In genomic region chr4:126803268-126803873, GRCm38 (mm10) we compare ENCODE assay signal across 8 mouse cellular contexts. TPM values are rescaled to one million over a fixed set of nuclear protein-coding genes. Genes with fewer than 3 reads are reported as not detected.
DNase-seq lines count a peak whose midpoint lies in the region; ATAC-seq and TF ChIP-seq lines count a peak whose summit lies in the region.

No protein-coding gene starts in this region.

- no peak overlapping the region for H3K4me2 ChIP-seq in hindbrain, embryonic 16.5 days (ENCODE audit: low read length)
- no peak overlapping the region for H3K4me2 ChIP-seq in hindbrain, embryonic 11.5 days (replicated peaks; ENCODE audit: low read depth, low read length)

- no peak for TF ChIP-seq CTCF in thymus, adult 2 months (IDR thresholded peaks at IDR 0.05; ENCODE audit: borderline replicate concordance, control insufficient read depth, extremely low read depth, insufficient read depth, low read length, poor library complexity)

- H3K9ac ChIP-seq in hindbrain, embryonic 16.5 days (ENCODE audit: low read depth, low read length) = peak overlapping the region; percentile 38; the same call in 1 of the 2 replicates
- no peak overlapping the region for H3K9ac ChIP-seq in hindbrain, embryonic 11.5 days (ENCODE audit: low read depth, low read length)

- 33% methylated on average over 8 of the region's 8 CpGs for WGBS in hindbrain, embryonic 16.5 days
- 49% methylated on average over 8 of the region's 8 CpGs for WGBS in hindbrain, embryonic 11.5 days
- 92% methylated on average over 8 of the region's 8 CpGs for WGBS in thymus, adult 2 months

- intact Hi-C loops in heart, postnatal 36 days (cut with DNase I) = no loop called here

- H3K27me3 ChIP-seq in hindbrain, embryonic 16.5 days (replicated peaks; ENCODE audit: control insufficient read depth, insufficient read depth, low read length) = no peaks in the 10 kb centered on the region
- H3K27me3 ChIP-seq in hindbrain, embryonic 11.5 days (ENCODE audit: control insufficient read depth, insufficient read depth, low read length) = no peaks in the 10 kb centered on the region
- H3K27me3 ChIP-seq in erythroblast, embryonic 14.5 days (ENCODE audit: control insufficient read depth) = no peaks in the 10 kb centered on the region
- H3K27me3 ChIP-seq in thymus, adult 2 months (ENCODE audit: control insufficient read depth, insufficient read depth, low read length) = no peaks in the 10 kb centered on the region

- H3K36me3 ChIP-seq in hindbrain, embryonic 16.5 days (ENCODE audit: control insufficient read depth, insufficient read depth, low read length) = no peaks in the 10 kb centered on the region
- H3K36me3 ChIP-seq in hindbrain, embryonic 11.5 days (ENCODE audit: control insufficient read depth, insufficient read depth, low read length) = no peaks in the 10 kb centered on the region
- H3K36me3 ChIP-seq in erythroblast, embryonic 14.5 days (ENCODE audit: control insufficient read depth) = peaks cover 3% of the 10 kb centered on the region
- no peaks in the 10 kb centered on the region for H3K36me3 ChIP-seq in thymus, adult 2 months (ENCODE audit: control insufficient read depth, insufficient read depth, low read length)

- peaks cover 4% of the 10 kb centered on the region; the same call in 1 of the 2 replicates for H3K4me1 ChIP-seq in hindbrain, embryonic 16.5 days (ENCODE audit: control insufficient read depth, insufficient read depth, low read depth, low read length)
- H3K4me1 ChIP-seq in hindbrain, embryonic 11.5 days (replicated peaks; ENCODE audit: control insufficient read depth, insufficient read depth, low read length) = no peaks in the 10 kb centered on the region
- peaks cover 43% of the 10 kb centered on the region for H3K4me1 ChIP-seq in erythroblast, embryonic 14.5 days (ENCODE audit: control insufficient read depth)
- H3K4me1 ChIP-seq in thymus, adult 2 months (replicated peaks; ENCODE audit: control insufficient read depth, insufficient read depth, low read length) = no peaks in the 10 kb centered on the region

- H3K27ac ChIP-seq in hindbrain, embryonic 16.5 days (ENCODE audit: low read depth, low read length) = peak overlapping the region; percentile 44; the same call in 1 of the 2 replicates
- no peak overlapping the region for H3K27ac ChIP-seq in hindbrain, embryonic 11.5 days (ENCODE audit: low read depth, low read length)
- H3K27ac ChIP-seq in thymus, adult 2 months (ENCODE audit: control insufficient read depth, insufficient read depth, low read length) = no peak overlapping the region

- DNase-seq in hindbrain, embryonic 11.5 days (ENCODE audit: low spot score) = no peak
- peak; percentile 69 for DNase-seq in ZHBTc4 (ENCODE audit: low read depth, low spot score)
- peak; percentile 16 to 21 for DNase-seq in heart, postnatal 36 days
- no peak for DNase-seq in frontal cortex, postnatal 14 days (ENCODE audit: low spot score in 2 of 2)
- no peak for DNase-seq in thymus, adult 2 months

- no peak for ATAC-seq in hindbrain, embryonic 16.5 days
- no peak for ATAC-seq in hindbrain, embryonic 11.5 days (ENCODE audit: low FRiP score)
- peak; percentile 68 for ATAC-seq in megakaryocyte, adult 5-6 weeks (ENCODE audit: poor library complexity, severe bottlenecking)

- no peak overlapping the region for H3K4me3 ChIP-seq in hindbrain, embryonic 16.5 days (ENCODE audit: low read length)
- no peak overlapping the region for H3K4me3 ChIP-seq in hindbrain, embryonic 11.5 days (ENCODE audit: low read depth, low read length)
- H3K4me3 ChIP-seq in erythroblast, embryonic 14.5 days (replicated peaks) = peak overlapping the region; percentile 19
- H3K4me3 ChIP-seq in thymus, adult 2 months (ENCODE audit: control insufficient read depth, insufficient read depth, low read length) = no peak overlapping the region

- no peak for TF ChIP-seq POLR2A in thymus, adult 2 months (IDR thresholded peaks at IDR 0.05; ENCODE audit: control insufficient read depth, extremely low read depth, insufficient read depth, low read length, poor library complexity)

- H3K9me3 ChIP-seq in hindbrain, embryonic 16.5 days (ENCODE audit: control insufficient read depth, low read length) = no peaks in the 10 kb centered on the region
- H3K9me3 ChIP-seq in hindbrain, embryonic 11.5 days (ENCODE audit: control insufficient read depth, low read length) = no peaks in the 10 kb centered on the region
- no peaks in the 10 kb centered on the region for H3K9me3 ChIP-seq in erythroblast, embryonic 14.5 days (ENCODE audit: control insufficient read depth, low read length)

RNA-seq across cellular contexts. Expression of gene AU040320, which starts 50.0 kb away (rescaled TPM):
- 35.0 and 39.4 TPM in 2 replicates for polyA plus RNA-seq in hindbrain, embryonic 16.5 days (2015; fragmentation: Nextera tagmentation; extraction: Ambion mirVana)
- 28.1 and 28.6 TPM in 2 replicates for polyA plus RNA-seq in hindbrain, embryonic 11.5 days (2014; fragmentation: Nextera tagmentation; extraction: Ambion mirVana)
- 0.43 and 1.5 TPM in 2 replicates for polyA plus RNA-seq in erythroblast, embryonic 14.5 days (2012)
- 10 to 100 TPM; 29.4 to 33.5 TPM for total RNA-seq in heart, postnatal 36 days (2021)
- total RNA-seq in megakaryocyte, adult 5-6 weeks (2015) = 18.7 and 24.2 TPM in 2 replicates
- total RNA-seq in megakaryocyte, adult 5-6 weeks (2017) = 18.6 and 20.7 TPM in 2 replicates
- polyA plus RNA-seq in thymus, adult 2 months (2012; rRNA removed) = 31.6 and 40.0 TPM in 2 replicates

RNA-seq across cellular contexts. Expression of gene Ncdn, which starts 50.1 kb away (rescaled TPM):
- polyA plus RNA-seq in hindbrain, embryonic 16.5 days (2015; fragmentation: Nextera tagmentation; extraction: Ambion mirVana) = 159 and 170 TPM in 2 replicates
- 24.5 and 27.0 TPM in 2 replicates for polyA plus RNA-seq in hindbrain, embryonic 11.5 days (2014; fragmentation: Nextera tagmentation; extraction: Ambion mirVana)
- polyA plus RNA-seq in erythroblast, embryonic 14.5 days (2012) = 1.4 and 1.5 TPM in 2 replicates
- total RNA-seq in heart, postnatal 36 days (2021) = 10 to 100 TPM; 13.0 to 16.0 TPM
- 6.0 TPM in 2 replicates for total RNA-seq in megakaryocyte, adult 5-6 weeks (2015)
- 6.0 and 6.1 TPM in 2 replicates for total RNA-seq in megakaryocyte, adult 5-6 weeks (2017)
- 53.6 and 60.4 TPM in 2 replicates for polyA plus RNA-seq in thymus, adult 2 months (2012; rRNA removed)

Comparison
In these comparisons a context has a peak if more than half of its experiments do, and no peak if none do; other contexts are left out.
1. DNase-seq: peak in ZHBTc4 (single experiment) and heart, postnatal 36 days (2 of 2); none in hindbrain, embryonic 11.5 days (single experiment), frontal cortex, postnatal 14 days (0 of 2) and thymus, adult 2 months (single experiment).
2. RNA of gene AU040320, which starts 50.0 kb away (polyA plus RNA-seq): 31.6 to 40.0 TPM in thymus, adult 2 months, 35.0 to 39.4 TPM in hindbrain, embryonic 16.5 days and 28.1 to 28.6 TPM in hindbrain, embryonic 11.5 days; 0.43 to 1.5 TPM in erythroblast, embryonic 14.5 days; every median in the first group is over 10 times any median in the second.
3. RNA of gene Ncdn, which starts 50.1 kb away (polyA plus RNA-seq): 159 to 170 TPM in hindbrain, embryonic 16.5 days, 53.6 to 60.4 TPM in thymus, adult 2 months and 24.5 to 27.0 TPM in hindbrain, embryonic 11.5 days; 1.4 to 1.5 TPM in erythroblast, embryonic 14.5 days; every median in the first group is over 10 times any median in the second.